Mouse (Mus musculus): ENCODE measurements around the gene Duxbl1.
A peak's percentile ranks its signal among the peaks of the same experiment; 100 is the strongest.
"Not testable (repeated sequence)": the region's sequence is repeated elsewhere in the genome, so short reads cannot be mapped to it uniquely, and the experiment has no call there.

Gene Duxbl1

GRCm38 (mm10) chr14:25978371-25979241 lies at the start of gene Duxbl1:
Gene Duxbl1 (plus strand): TSS chr14:25978577.
- not testable (repeated sequence) for DNase-seq

DNA sequence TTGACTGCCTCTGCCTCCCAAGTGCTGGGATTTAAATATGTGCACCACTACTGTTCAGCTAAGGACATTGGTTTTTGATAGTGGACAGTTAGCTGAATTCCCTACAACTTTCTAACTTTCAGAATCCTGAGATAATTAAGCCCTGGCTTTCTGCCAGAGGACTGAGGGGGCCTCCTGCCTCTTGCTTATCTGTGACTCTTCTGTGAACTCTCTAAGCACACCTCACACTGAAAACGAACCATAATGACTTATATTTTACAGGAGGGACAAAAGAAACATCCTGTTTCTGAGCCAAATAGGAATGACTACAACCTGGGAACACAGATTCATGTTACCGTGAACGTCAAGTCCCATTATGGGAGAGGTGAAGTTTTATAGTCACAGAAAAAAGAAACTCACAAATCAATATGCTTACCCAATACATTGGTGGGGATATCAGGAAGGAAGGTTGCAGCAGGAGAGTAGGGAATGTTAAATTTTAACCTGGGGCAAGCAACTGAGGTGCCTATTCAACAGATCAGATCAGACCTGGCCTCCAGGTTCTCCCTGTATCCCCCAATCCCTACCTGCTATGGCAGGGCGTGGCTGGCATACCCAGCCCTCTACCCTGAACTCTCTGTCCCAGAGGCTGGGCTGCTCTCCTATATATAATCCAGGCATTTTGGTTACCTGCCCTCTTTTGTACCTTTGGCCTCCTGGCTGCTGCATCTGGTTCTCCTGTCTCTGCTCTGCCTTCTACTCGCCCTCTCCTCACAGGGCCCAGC lies 41.3 kb upstream of the Duxbl1 start:
- not testable (repeated sequence) for DNase-seq

DNA sequence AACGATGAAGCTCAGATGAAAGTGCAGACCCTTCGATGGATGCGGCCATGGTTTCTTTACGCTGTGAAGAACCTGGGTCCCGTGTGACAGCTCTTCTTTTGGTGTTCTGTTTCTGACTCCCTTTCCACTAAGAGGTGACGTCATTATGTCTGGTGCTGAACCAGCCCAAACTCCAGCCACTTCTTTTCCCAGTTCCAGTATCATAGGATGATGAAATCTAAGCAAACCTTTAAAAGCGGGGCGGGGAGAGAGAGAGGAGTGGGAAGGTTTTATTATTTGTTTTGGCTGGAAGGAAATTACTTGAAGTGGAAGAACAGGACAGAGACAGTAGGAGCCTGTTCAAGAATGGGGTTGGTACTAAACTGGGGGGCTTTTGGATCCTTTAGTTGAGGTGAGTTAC lies 40.4 kb upstream of the Duxbl1 start, which contains the start of gene Cphx1:
TSS of gene Cphx1 (plus strand) at position 301 of the 400 bp plus-strand sequence.
- DNase-seq: not testable (repeated sequence)

DNA sequence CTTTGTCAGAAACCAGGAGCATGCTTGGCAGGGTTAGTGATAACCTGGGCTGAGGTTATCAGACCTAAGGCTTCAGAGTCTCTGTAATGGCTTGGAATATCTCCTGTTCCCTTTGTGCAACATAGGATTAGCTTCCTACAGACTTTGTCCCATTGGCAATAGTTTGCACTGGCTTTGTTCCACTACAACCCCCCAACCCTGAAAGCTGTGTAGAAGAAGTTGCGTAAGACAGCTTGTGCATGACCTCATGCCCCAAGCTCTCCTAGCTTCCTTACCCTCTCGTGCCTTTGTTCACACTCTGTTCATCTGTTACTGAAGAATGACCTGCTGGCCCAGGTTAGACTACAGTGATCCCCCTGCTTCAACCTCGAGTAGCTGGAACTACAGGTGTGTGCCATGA lies 20.5 kb upstream of the Duxbl1 start:
- not testable (repeated sequence) for DNase-seq

DNA sequence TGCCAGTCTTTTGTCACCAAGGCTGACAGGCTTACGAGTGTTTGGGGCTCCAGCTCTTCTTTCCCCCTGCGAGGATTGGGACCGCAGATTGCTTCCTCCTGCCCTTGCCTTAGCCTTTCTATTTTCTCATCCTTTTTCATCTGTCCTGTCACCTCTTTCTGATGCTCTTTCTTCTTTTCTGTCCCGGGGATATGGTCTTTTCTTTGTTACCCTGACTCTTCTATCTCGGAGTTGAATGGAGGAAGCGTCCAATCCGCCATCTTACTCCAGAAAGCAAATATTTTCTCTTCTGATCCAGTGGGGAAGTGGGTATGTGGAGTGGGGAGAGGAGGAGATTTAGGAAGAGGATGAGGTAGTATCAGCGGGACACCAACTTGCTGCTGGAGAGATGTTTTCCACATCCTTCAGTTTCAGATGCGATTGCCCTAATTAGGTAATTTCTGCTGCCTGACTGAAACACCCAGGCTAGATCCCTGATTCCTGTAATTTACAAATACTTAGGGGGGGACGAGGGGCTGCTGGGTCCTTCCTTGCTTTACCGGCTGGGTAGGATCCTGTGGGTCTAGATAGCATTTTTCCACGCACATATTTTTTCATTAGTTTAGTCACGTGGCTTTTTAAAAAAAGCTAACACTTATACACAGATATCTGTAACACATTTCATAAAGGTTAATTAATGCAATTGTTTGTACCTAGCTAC lies 1.0 kb downstream of the Duxbl1 start:
- not testable (repeated sequence) for DNase-seq

GRCm38 (mm10) chr14:25981880-25982279 lies 3.5 kb downstream of the Duxbl1 start:
- peak; percentile 19 for DNase-seq

- DNase-seq: not testable (repeated sequence)
Observed at GRCm38 (mm10) chr14:26007462-26007861, 29.1 kb downstream of the Duxbl1 start.

- not testable (repeated sequence) for DNase-seq
Observed at GRCm38 (mm10) chr14:26016414-26016813, 38.0 kb downstream of the Duxbl1 start.

- DNase-seq: not testable (repeated sequence)
Observed at GRCm38 (mm10) chr14:26021555-26021954, 43.2 kb downstream of the Duxbl1 start.

GRCm38 (mm10) chr14:26022831-26023230 lies 44.5 kb downstream of the Duxbl1 start:
- DNase-seq: not testable (repeated sequence)

DNA sequence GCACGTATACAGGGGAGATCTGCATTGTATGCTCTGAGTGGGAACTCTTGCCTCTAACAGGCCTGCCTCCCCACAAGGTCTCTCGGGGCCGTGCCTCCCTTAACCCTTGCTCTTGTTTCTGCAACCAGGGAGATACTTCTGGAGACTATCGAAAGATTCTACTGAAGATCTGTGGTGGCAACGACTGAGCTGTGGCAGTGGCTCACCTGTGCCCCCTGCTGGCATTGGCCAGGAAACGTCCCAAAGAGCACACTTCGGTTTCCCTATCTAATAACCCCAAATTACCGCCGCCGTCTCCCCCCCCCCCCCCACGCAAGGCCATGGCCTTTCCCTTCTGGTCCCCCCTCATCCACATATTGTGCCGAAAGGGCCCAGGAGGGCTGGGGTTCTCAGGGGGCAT lies 47.3 kb downstream of the Duxbl1 start:
- DNase-seq: not testable (repeated sequence)

DNA sequence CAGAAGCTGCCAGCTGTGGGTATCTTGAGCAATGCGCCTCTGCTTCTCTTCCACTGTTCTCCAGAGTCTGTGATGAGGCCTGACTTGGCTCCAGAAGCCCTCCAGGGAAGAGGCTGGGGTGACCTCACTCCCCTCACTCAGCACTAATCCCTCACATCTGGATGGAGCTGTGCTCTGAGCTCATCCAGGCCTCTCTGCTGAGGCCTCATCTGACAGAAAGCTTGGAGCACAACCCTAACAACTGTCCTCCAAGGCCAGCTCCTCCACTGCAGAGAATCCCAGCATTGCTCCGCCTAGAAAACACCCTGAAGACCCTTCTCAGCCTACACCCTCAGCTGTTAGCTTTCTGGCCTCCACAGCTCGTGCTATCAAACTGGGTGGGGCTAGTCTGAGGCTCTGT lies 56.0 kb downstream of the Duxbl1 start:
- DNase-seq: not testable (repeated sequence)

GRCm38 (mm10) chr14:26035439-26035838 lies 57.1 kb downstream of the Duxbl1 start:
- DNase-seq: not testable (repeated sequence)
